Mouse (Mus musculus) gastrocnemius, adult 2 months (tissue): ENCODE measurements around the gene Adgrl3. TPM values are rescaled to one million over a fixed set of nuclear protein-coding genes. Genes with fewer than 3 reads are reported as not detected.

Source experiments
- DNase-seq: peaks from one replicate; pipeline ENCODE4 v3.0.0; 2022
- H3K27ac ChIP-seq: fragments of 200-600 bp; 2 replicates; pipeline ENCODE4 v1.8.1; 2022; ENCODE audit warnings: mild to moderate bottlenecking
- H3K4me3 ChIP-seq: fragments of 200-600 bp; 2 replicates; pipeline ENCODE4 v1.8.1; 2022; ENCODE audit warnings: mild to moderate bottlenecking, moderate library complexity
- CTCF ChIP-seq: fragments of 200-600 bp; IDR thresholded peaks from 2 replicates; pipeline ENCODE4 v1.8.1; 2022; ENCODE audit warnings: antibody characterized with exemption, mild to moderate bottlenecking, moderate library complexity
- intact Hi-C: fragments of 180-260 bp; cut with DNase I; formaldehyde crosslinking; loops from one replicate; pipeline ENCODE4 v1.15.1; 2025
- total RNA-seq, 2 experiments: library from RNA; stranded (reverse); gene quantifications; 2 replicates each; pipeline ENCODE4 v1.2.3; 2021

Adgrl3 gene
- total RNA-seq, 2 experiments from 2014 or later: 0.51 to 0.73 TPM

- H3K4me3 ChIP-seq: no peak overlapping the region
- no peak for DNase-seq
- no peak for TF ChIP-seq CTCF
- intact Hi-C loops: no loop called here
- H3K27ac ChIP-seq: no peak overlapping the region
Measured at GRCm38 (mm10) chr5:81317406-81318112, 297.6 kb downstream of the Adgrl3 start.

GRCm38 (mm10) chr5:81321276-81321934, 301.5 kb downstream of the Adgrl3 start:
- H3K4me3 ChIP-seq: no peak overlapping the region
- intact Hi-C loops: no loop called here
- no peak for DNase-seq
- H3K27ac ChIP-seq: no peak overlapping the region
- TF ChIP-seq CTCF: no peak

DNA sequence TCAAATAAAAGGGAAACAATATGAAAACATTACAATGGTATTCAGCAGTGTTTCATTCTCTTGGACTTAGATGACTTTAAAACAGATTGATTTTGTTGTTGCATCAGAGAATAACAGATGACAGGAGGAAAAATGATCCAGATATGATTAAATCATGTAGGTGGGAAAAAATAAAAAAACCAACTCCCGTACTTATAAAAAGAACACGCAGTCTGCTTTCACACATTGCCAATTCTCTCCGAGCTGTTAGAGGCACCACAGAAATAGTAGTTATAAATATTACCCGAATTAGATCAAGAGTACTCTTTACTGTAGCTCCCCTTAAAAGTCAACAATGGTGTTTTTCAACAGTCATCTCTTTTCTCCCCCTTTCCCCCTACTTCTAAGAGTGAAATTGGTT, 302.1 kb downstream of the Adgrl3 start:
- no peak overlapping the region for H3K4me3 ChIP-seq
- no peak for TF ChIP-seq CTCF
- no peak for DNase-seq
- intact Hi-C loops: no loop called here
- no peak overlapping the region for H3K27ac ChIP-seq

GRCm38 (mm10) chr5:81326916-81327315, 307.0 kb downstream of the Adgrl3 start:
- no peak for DNase-seq
- no peak for TF ChIP-seq CTCF
- Histone ChIP-seq H3K27ac (no peak overlapping the region), H3K4me3 (no peak overlapping the region)
- intact Hi-C loops: no loop called here

DNA sequence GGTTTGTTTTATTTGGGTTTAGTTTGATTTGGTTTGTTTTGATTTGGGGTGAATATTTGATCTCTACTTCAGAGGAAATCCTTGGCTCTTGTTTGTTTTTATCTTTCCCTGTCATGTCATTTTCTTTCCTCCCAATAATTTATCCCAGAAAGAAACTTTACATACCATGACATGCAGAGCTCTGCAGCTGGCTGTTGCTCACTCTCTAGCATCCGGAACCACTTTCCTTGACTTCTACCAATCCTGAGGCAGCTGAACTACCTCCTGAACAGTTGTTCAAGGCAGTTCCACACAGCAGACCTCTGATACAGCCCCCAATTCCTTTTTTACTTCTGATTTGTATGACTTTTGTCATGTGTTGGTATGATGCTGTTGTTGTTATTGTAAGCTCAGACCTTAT, 307.5 kb downstream of the Adgrl3 start:
- no peak overlapping the region for H3K4me3 ChIP-seq
- no peak for DNase-seq
- no peak overlapping the region for H3K27ac ChIP-seq
- TF ChIP-seq CTCF: no peak
- intact Hi-C loops: no loop called here

- Histone ChIP-seq H3K27ac (no peak overlapping the region), H3K4me3 (no peak overlapping the region)
- intact Hi-C loops: no loop called here
- no peak for DNase-seq
- no peak for TF ChIP-seq CTCF
Measured at GRCm38 (mm10) chr5:81329571-81329971, 309.6 kb downstream of the Adgrl3 start.

DNA sequence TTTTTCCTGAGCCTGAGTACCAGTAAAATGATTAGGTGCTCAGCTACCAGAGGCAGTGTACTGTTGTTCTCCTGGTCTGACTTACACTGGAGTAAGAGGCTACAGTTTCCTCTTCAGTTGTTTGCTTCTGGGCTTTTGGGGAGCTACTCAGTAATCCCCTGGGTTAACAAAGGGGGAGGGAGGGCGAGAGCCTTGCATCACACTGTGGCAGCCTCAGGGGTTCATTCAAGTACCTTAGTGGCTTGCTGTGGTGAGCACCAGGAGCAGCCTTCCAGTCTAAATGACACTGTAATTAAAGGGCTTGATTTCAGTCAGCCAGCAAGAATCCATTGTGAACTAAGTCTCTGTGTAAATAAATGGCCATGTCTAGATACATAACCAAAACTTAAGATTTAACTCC, 324.4 kb downstream of the Adgrl3 start:
- no peak for TF ChIP-seq CTCF

GRCm38 (mm10) chr5:81345096-81345435, 325.1 kb downstream of the Adgrl3 start:
- Histone ChIP-seq H3K4me3 (no peak overlapping the region), H3K27ac (no peak overlapping the region)
- intact Hi-C loops: no loop called here
- DNase-seq: no peak
- TF ChIP-seq CTCF: no peak

More for the DNA sequence above, 324.4 kb downstream of the Adgrl3 start:
- intact Hi-C loops: no loop called here
- Histone ChIP-seq H3K4me3 (no peak overlapping the region), H3K27ac (no peak overlapping the region)
- no peak for DNase-seq

DNA sequence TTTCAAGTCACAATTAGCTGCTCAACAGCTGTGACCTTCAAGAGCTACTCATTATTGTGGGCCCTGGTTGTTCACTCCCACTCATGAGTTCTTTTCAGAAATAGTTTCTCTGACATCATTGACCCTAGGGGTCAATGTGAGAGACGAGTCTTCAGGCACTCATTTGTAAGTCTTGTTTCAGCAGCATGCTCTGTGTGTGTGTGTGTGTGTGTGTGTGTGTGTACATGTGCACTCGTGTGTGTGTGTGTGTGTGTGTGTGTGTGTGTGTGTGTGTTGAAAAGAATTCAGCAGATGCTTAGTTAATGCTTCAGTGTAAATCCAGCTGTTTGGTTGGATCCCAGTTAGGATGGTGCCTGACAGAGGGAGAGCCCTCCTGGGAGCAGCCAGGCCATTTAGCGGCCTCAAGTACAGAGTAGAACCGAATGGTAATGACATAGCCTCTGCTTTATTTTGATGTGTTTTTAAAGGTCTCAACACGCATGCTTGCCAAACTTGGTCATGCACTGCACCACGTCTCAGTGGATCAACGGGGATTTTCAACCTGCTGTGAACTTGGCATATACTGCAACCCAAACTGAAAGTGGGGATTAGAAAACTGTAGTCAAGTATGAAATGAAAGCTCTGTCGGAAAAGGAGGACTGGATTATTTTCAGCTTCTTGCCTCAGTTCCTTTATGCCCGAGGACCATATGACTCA, 325.6 kb downstream of the Adgrl3 start:
- no peak for TF ChIP-seq CTCF
- H3K27ac ChIP-seq: no peak overlapping the region
- DNase-seq: no peak
- H3K4me3 ChIP-seq: no peak overlapping the region
- intact Hi-C loops: no loop called here

- Histone ChIP-seq H3K4me3 (no peak overlapping the region), H3K27ac (no peak overlapping the region)
- no peak for DNase-seq
- no peak for TF ChIP-seq CTCF
- intact Hi-C loops: no loop called here
Measured at GRCm38 (mm10) chr5:81347571-81347970, 327.6 kb downstream of the Adgrl3 start.

- TF ChIP-seq CTCF: no peak
- intact Hi-C loops: no loop called here
- no peak for DNase-seq
- Histone ChIP-seq H3K4me3 (no peak overlapping the region), H3K27ac (no peak overlapping the region)
Measured at GRCm38 (mm10) chr5:81359560-81359959, 339.6 kb downstream of the Adgrl3 start.

DNA sequence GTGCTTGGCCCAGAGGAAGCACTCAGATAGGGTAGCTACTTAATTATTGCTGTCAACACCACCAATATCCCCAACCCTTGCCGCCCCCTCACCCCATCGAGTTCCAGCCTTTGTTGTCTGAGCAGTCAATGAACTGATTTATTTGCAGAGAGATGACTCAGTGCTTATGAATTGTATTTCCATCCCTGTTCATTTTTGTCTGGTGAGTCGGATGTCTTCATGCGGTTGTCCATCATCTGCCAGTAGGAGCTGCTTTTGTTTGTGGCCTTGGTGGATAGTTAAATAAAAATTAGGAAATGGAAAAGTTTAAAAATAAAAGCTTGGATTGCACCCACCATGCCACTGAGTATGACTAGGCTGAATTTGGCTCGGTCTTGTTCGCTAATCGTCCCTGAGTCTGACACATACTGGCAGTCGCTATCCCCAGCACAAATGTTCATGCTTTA, 344.3 kb downstream of the Adgrl3 start:
- Histone ChIP-seq H3K4me3 (no peak overlapping the region), H3K27ac (no peak overlapping the region)
- no peak for TF ChIP-seq CTCF
- intact Hi-C loops: no loop called here
- DNase-seq: no peak

DNA sequence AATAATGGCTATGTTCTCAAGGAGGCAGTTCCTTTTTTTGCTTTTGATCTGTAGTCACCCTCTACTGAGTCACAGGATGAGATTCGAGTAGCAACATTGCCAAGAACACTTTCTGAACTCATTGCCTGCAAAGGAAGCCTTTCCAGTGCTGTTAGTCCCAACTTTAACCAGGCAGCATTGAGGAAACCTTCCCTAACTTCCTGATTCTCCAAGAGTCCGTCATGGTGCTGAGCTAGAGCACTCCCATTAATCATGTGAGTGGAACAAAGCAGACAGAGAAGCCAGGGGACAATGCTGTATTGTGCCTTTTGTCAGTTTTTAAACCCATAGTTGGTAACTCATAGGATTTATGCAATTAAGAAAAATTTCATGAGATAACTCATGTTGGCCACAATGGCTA, 345.3 kb downstream of the Adgrl3 start:
- TF ChIP-seq CTCF: no peak
- intact Hi-C loops: no loop called here
- DNase-seq: no peak
- Histone ChIP-seq H3K27ac (no peak overlapping the region), H3K4me3 (no peak overlapping the region)
